Mouse (Mus musculus): Measurements from ENCODE around the gene Gm20890.
"Not testable (repeated sequence)": the region's sequence is repeated elsewhere in the genome, so short reads cannot be mapped to it uniquely, and the experiment has no call there.

Gene Gm20890

GRCm38 (mm10) chrY:26776699-26777098 is at the start of gene Gm20890:
TSS of gene Gm20890 (minus strand) at chrY:26776799.
- DNase-seq, result not testable (repeated sequence)

Data from right cerebral cortex, postnatal 25 days (tissue).